9 mouse cellular contexts compared by ENCODE assay signal in genomic region chr11:28582218-28582617, GRCm38 (mm10). TPM values are rescaled to one million over a fixed set of nuclear protein-coding genes. Genes with fewer than 3 reads are reported as not detected.
DNase-seq lines count a peak whose midpoint lies in the region; ATAC-seq and TF ChIP-seq lines count a peak whose summit lies in the region.
"Had no signal": no experiment of that assay in that cellular context is flagged by ENCODE, and none has a peak within 500 bp of the region (broad histone marks: within the 10 kb centered on the region; RNA-seq: fewer than 3 reads in every experiment).

No protein-coding gene starts in this region.

- H3K4me2 ChIP-seq in lung, postnatal 0 days (replicated peaks; ENCODE audit: low read depth, low read length): peak overlapping the region; percentile 53

- H3K4me3 ChIP-seq in hindbrain, embryonic 10.5 days: peak overlapping the region; percentile 74; the same call in 1 of the 2 replicates
- peak overlapping the region; percentile 40 for H3K4me3 ChIP-seq in lung, postnatal 0 days (ENCODE audit: low read depth, low read length)

- no peak overlapping the region for H3K27ac ChIP-seq in hindbrain, embryonic 10.5 days
- peak overlapping the region; percentile 60 for H3K27ac ChIP-seq in lung, postnatal 0 days (ENCODE audit: low read length)

- WGBS in hindbrain, embryonic 10.5 days: 14% methylated on average over 5 of the region's 5 CpGs
- 12% methylated on average over 5 of the region's 5 CpGs for WGBS in lung, postnatal 0 days

- H3K9ac ChIP-seq in lung, postnatal 0 days (replicated peaks; ENCODE audit: low read depth): no peak overlapping the region

- H3K27me3 ChIP-seq in hindbrain, embryonic 10.5 days (ENCODE audit: insufficient read depth, poor library complexity, severe bottlenecking): peaks cover 37% of the 10 kb centered on the region
- 0 out of 2 replicates have a peak, but pooled peaks cover 5% of the 10 kb centered on the region for H3K27me3 ChIP-seq in lung, postnatal 0 days (replicated peaks; ENCODE audit: insufficient read depth, low read length)

- intact Hi-C loops in left cerebral cortex, postnatal 4 days (cut with DNase I): loop anchor here (10.0 kb wide), 2 partner anchors 217 to 1357 kb away; no protein-coding TSS in a partner anchor

- peak; percentile 79 for ATAC-seq in lung, postnatal 0 days
- ATAC-seq in erythroid progenitor cell, adult 5-6 weeks (replicated peaks; ENCODE audit: low FRiP score, poor library complexity, severe bottlenecking): no peak

- no peak for TF ChIP-seq CTCF in lung, postnatal 0 days (IDR thresholded peaks at IDR 0.05)

- no peaks in the 10 kb centered on the region for H3K36me3 ChIP-seq in hindbrain, embryonic 10.5 days
- H3K36me3 ChIP-seq in lung, postnatal 0 days (ENCODE audit: insufficient read depth, low read length): no peaks in the 10 kb centered on the region

- DNase-seq in adrenal gland, postnatal 14 days: peak; percentile 9
- no peak for DNase-seq in adrenal gland, postnatal 4 days (ENCODE audit: low spot score in 2 of 2)
- DNase-seq in brain, adult 2 months (ENCODE audit: low read depth, low spot score): peak; percentile 32
- DNase-seq in hindbrain, embryonic 10.5 days (ENCODE audit: low spot score): no peak
- DNase-seq in lung, postnatal 0 days (ENCODE audit: low spot score): peak; percentile 61
- DNase-seq in cerebellum, adult 9-11 months: no peak
- no peak for DNase-seq in left cerebral cortex, postnatal 4 days

- H3K9me3 ChIP-seq in hindbrain, embryonic 10.5 days: no peaks in the 10 kb centered on the region
- no peaks in the 10 kb centered on the region for H3K9me3 ChIP-seq in lung, postnatal 0 days (ENCODE audit: low read length)

- peak; percentile 96 for TF ChIP-seq EP300 in lung, postnatal 0 days (IDR thresholded peaks at IDR 0.05)

- H3K4me1 ChIP-seq in hindbrain, embryonic 10.5 days (replicated peaks): peaks cover 12% of the 10 kb centered on the region; the same call in 1 of the 2 replicates
- no peaks in the 10 kb centered on the region for H3K4me1 ChIP-seq in lung, postnatal 0 days (ENCODE audit: insufficient read depth, low read depth, low read length)

RNA-seq across cellular contexts. Expression of gene Ccdc85a, which starts 1.9 kb away (rescaled TPM):
- total RNA-seq in adrenal gland, postnatal 14 days (2021): 8.7 and 11.6 TPM in 2 replicates
- total RNA-seq in adrenal gland, postnatal 4 days (2021): 1 to 10 TPM; 4.0 to 4.9 TPM
- 1.8 and 3.5 TPM in 2 replicates for polyA plus RNA-seq in hindbrain, embryonic 10.5 days (2016; fragmentation: Nextera tagmentation; extraction: Ambion mirVana)
- polyA plus RNA-seq in lung, postnatal 0 days (2015; fragmentation: Nextera tagmentation; extraction: Ambion mirVana): 13.8 and 16.7 TPM in 2 replicates
- total RNA-seq in left cerebral cortex, postnatal 4 days (2021): 10 to 100 TPM; 89.3 to 98.0 TPM
- not detected in 2 replicates for total RNA-seq in erythroid progenitor cell, adult 5-6 weeks (2015; ENCODE audit: low replicate concordance)
- total RNA-seq in erythroid progenitor cell, adult 5-6 weeks (2017; ENCODE audit: low replicate concordance): not detected in 2 replicates
- total RNA-seq: common myeloid progenitor, adult 5-6 weeks had no signal

Comparison
In these comparisons a context has a peak if more than half of its experiments do, and no peak if none do; other contexts are left out.
1. DNase-seq: peak in adrenal gland, postnatal 14 days (single experiment), brain, adult 2 months (single experiment) and lung, postnatal 0 days (single experiment); none in adrenal gland, postnatal 4 days (0 of 2), hindbrain, embryonic 10.5 days (single experiment), cerebellum, adult 9-11 months (single experiment) and left cerebral cortex, postnatal 4 days (single experiment).